Mouse (Mus musculus): ENCODE data around the gene Olfr551. TPM values are rescaled to one million over a fixed set of nuclear protein-coding genes. Genes with fewer than 3 reads are reported as not detected.
"Not testable (repeated sequence)": the region's sequence is repeated elsewhere in the genome, so short reads cannot be mapped to it uniquely, and the experiment has no call there.

Gene Olfr551
- not detected for total RNA-seq (2021)

GRCm38 (mm10) chr7:102591786-102592185, at the start of gene Olfr551:
Olfr551 (minus strand) TSS chr7:102591886.
- no peak for DNase-seq
- intact Hi-C loops (cut with DNase I), result no loop called here

- no peak for DNase-seq
- intact Hi-C loops (cut with DNase I), result loop anchor here (10.0 kb wide), 1 partner anchor 123 kb away; no protein-coding TSS in a partner anchor
These were observed 46.4 kb upstream of the Olfr551 start, which contains the start of gene Olfr554 for GRCm38 (mm10) chr7:102638132-102638531. Olfr554 (plus strand) TSS chr7:102638432.

GRCm38 (mm10) chr7:102636665-102637064, 45.0 kb upstream of the Olfr551 start:
- peak; percentile 21 for DNase-seq

GRCm38 (mm10) chr7:102620368-102620767, 28.7 kb upstream of the Olfr551 start:
- DNase-seq; intact Hi-C loops (cut with DNase I): not testable (repeated sequence)

More at GRCm38 (mm10) chr7:102636665-102637064, 45.0 kb upstream of the Olfr551 start:
- intact Hi-C loops (cut with DNase I), result loop anchor here (10.0 kb wide), 1 partner anchor 122 kb away; no protein-coding TSS in a partner anchor

GRCm38 (mm10) chr7:102619608-102620007, 27.9 kb upstream of the Olfr551 start:
- intact Hi-C loops (cut with DNase I), result no loop called here
- peak; percentile 42 for DNase-seq

- no peak for DNase-seq
- intact Hi-C loops (cut with DNase I), result no loop called here
These were observed 26.4 kb upstream of the Olfr551 start, which contains the start of gene Olfr553 for GRCm38 (mm10) chr7:102618118-102618517. Olfr553 (minus strand) TSS chr7:102618218.

GRCm38 (mm10) chr7:102597378-102598031, 5.8 kb upstream of the Olfr551 start, which contains the start of gene Olfr552:
Olfr552 (plus strand) TSS chr7:102597770.
- intact Hi-C loops (cut with DNase I), result no loop called here
- DNase-seq, result no peak

- no peak for DNase-seq
- intact Hi-C loops (cut with DNase I), result no loop called here
These were observed 15.7 kb downstream of the Olfr551 start for GRCm38 (mm10) chr7:102575998-102576397.

- intact Hi-C loops (cut with DNase I), result no loop called here
These were observed 18.4 kb downstream of the Olfr551 start for GRCm38 (mm10) chr7:102573174-102573830.

GRCm38 (mm10) chr7:102571142-102571541, 20.5 kb downstream of the Olfr551 start, which contains the start of gene Olfr550:
Olfr550 (plus strand) TSS chr7:102571442.
- DNase-seq, result no peak
- intact Hi-C loops (cut with DNase I), result no loop called here

More at GRCm38 (mm10) chr7:102573174-102573830, 18.4 kb downstream of the Olfr551 start:
- DNase-seq, result no peak

- no peak for DNase-seq
- intact Hi-C loops (cut with DNase I), result no loop called here
These were observed 25.5 kb downstream of the Olfr551 start for GRCm38 (mm10) chr7:102566219-102566618.

GRCm38 (mm10) chr7:102564999-102565997, 26.4 kb downstream of the Olfr551 start, which contains the start of gene Trim21:
Trim21 (minus strand) TSS chr7:102565486.
- intact Hi-C loops (cut with DNase I), result no loop called here
- peak; percentile 48 for DNase-seq

GRCm38 (mm10) chr7:102553279-102553678, 38.4 kb downstream of the Olfr551 start:
- DNase-seq, result no peak
- intact Hi-C loops (cut with DNase I), result no loop called here

GRCm38 (mm10) chr7:102549570-102549969, 42.1 kb downstream of the Olfr551 start, which contains the start of gene Olfr549:
Olfr549 (plus strand) TSS chr7:102549870.
- DNase-seq, result no peak
- intact Hi-C loops (cut with DNase I), result no loop called here

GRCm38 (mm10) chr7:102541251-102541650, 50.4 kb downstream of the Olfr551 start:
- intact Hi-C loops (cut with DNase I), result no loop called here
- no peak for DNase-seq

GRCm38 (mm10) chr7:102540596-102540995, 51.1 kb downstream of the Olfr551 start, which contains the start of gene Olfr548-ps1:
Olfr548-ps1 (plus strand) TSS chr7:102540896.
- no peak for DNase-seq
- intact Hi-C loops (cut with DNase I), result no loop called here

GRCm38 (mm10) chr7:102534449-102534848, 57.2 kb downstream of the Olfr551 start, which contains the start of gene Olfr547:
Olfr547 (plus strand) TSS chr7:102534749.
- no peak for DNase-seq
- intact Hi-C loops (cut with DNase I), result no loop called here

All from left cerebral cortex, postnatal 4 days (tissue).